Mouse (Mus musculus) midbrain, postnatal 0 days (tissue): ENCODE data around the gene Slc2a13. TPM values are rescaled to one million over a fixed set of nuclear protein-coding genes. Genes with fewer than 3 reads are reported as not detected.
A peak's percentile ranks its signal among the peaks of the same experiment; 100 is the strongest.

ENCODE experiments used
- ATAC-seq: fragments of 200-750 bp; cut with Nextera tagmentation; 2 replicates; pipeline ENCODE4 v1.8.0; 2017; ENCODE audit warnings: moderate number of reproducible peaks, mild to moderate bottlenecking, moderate TSS enrichment, moderate library complexity; ENCODE audit not compliant: low FRiP score
- DNase-seq: peaks from one replicate; pipeline ENCODE4 v3.0.0-alpha.2; 2015; ENCODE audit warnings: low spot score
- H3K27ac ChIP-seq: fragments of 300-500 bp; sonication (generic); 2 replicates; pipeline ENCODE4 v1.5.1; 2014; ENCODE audit warnings: low read depth, mild to moderate bottlenecking, low read length, mixed read lengths
- H3K27me3 ChIP-seq: fragments of 300-500 bp; sonication (generic); 2 replicates; pipeline ENCODE4 v1.6.1; 2014; ENCODE audit warnings: low read length, control low read depth, mixed read lengths; ENCODE audit not compliant: insufficient read depth
- H3K36me3 ChIP-seq: fragments of 300-500 bp; sonication (generic); 2 replicates; pipeline ENCODE4 v1.6.1; 2014; ENCODE audit warnings: low read length, control low read depth, mixed read lengths; ENCODE audit not compliant: insufficient read depth
- H3K4me1 ChIP-seq: fragments of 300-500 bp; sonication (generic); 2 replicates; pipeline ENCODE4 v1.6.1; 2014; ENCODE audit warnings: mild to moderate bottlenecking, control low read depth, antibody characterized with exemption, low read length, mixed read lengths; ENCODE audit not compliant: insufficient read depth
- H3K4me2 ChIP-seq: fragments of 300-500 bp; sonication (generic); 2 replicates; pipeline ENCODE4 v1.6.1; 2014; ENCODE audit warnings: low read depth, mild to moderate bottlenecking, low read length, mixed read lengths; ENCODE audit not compliant: poor library complexity, severe bottlenecking
- H3K4me3 ChIP-seq: fragments of 300-500 bp; sonication (generic); 2 replicates; pipeline ENCODE4 v1.5.1; 2014; ENCODE audit warnings: low read depth, mild to moderate bottlenecking, low read length, moderate library complexity
- H3K9ac ChIP-seq: fragments of 300-500 bp; sonication (generic); replicated peaks from 2 replicates; pipeline ENCODE4 v1.6.1; 2014; ENCODE audit warnings: mild to moderate bottlenecking, low read length, moderate library complexity, mixed read lengths; ENCODE audit not compliant: poor library complexity, severe bottlenecking
- H3K9me3 ChIP-seq: fragments of 300-500 bp; sonication (generic); 2 replicates; pipeline ENCODE4 v1.6.1; 2016; ENCODE audit warnings: low read length, control low read depth
- CTCF ChIP-seq: IDR thresholded peaks from 2 replicates; pipeline ENCODE4 v1.5.1; 2016; ENCODE audit warnings: antibody characterized with exemption, mild to moderate bottlenecking
- WGBS: fragments of 180-500 bp; shearing (Covaris S2); extraction: QIAGEN DNeasy Blood & Tissue Kit; methylation state at CpG from one replicate; pipeline ENCODE4 v1.1.7; 2014; 5-methylcytosine and 5-hydroxymethylcytosine counted together
- polyA plus RNA-seq: library from polyadenylated mRNA; unstranded; fragments of >200 nt; fragmentation: Nextera tagmentation; extraction: Ambion mirVana; gene quantifications from 2 replicates; pipeline ENCODE4 v1.2.1, GENCODE M21; 2015
- total RNA-seq: library from RNA; depleted of rRNA; stranded (reverse); fragments of >200 nt; gene quantifications from 2 replicates; pipeline ENCODE4 v1.2.3, GENCODE M21; 2014

Gene Slc2a13
- total and polyA plus RNA-seq, 2 experiments from 2014 or later, result 3.3 to 29.2 TPM

DNA sequence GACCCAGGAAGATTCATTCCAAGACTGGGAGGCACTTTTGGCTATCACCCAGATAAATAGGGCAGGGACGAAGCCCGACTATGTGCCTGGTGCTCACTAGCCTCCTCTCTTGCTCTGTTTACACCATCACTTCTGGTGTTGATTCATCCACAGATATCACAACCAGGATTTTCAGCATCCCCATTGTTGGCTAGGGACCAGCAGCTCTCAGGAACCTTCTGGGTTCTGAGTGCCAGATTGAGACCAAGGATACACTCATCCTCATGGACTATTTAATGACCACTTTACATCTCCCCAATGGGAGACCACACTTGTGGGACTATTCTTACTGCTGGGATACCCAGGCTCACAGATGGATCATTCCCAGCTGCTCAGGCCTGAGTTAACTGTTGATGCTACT is 46.2 kb downstream of the Slc2a13 start:
- Histone ChIP-seq H3K9me3 (no peaks in the 10 kb centered on the region), H3K36me3 (no peaks in the 10 kb centered on the region), H3K27me3 (no peaks in the 10 kb centered on the region), H3K4me1 (peaks cover 3% of the 10 kb centered on the region), H3K9ac (no peak overlapping the region), H3K4me2 (no peak overlapping the region), H3K4me3 (no peak overlapping the region), H3K27ac (no peak overlapping the region)
- DNase-seq (no peak), ATAC-seq (no peak)
- WGBS, result 88% methylated on average over 2 of the region's 2 CpGs
- no peak for TF ChIP-seq CTCF

- Histone ChIP-seq H3K27ac (no peak overlapping the region), H3K4me1 (peaks cover 3% of the 10 kb centered on the region), H3K4me2 (no peak overlapping the region), H3K9me3 (no peaks in the 10 kb centered on the region), H3K9ac (no peak overlapping the region), H3K36me3 (no peaks in the 10 kb centered on the region), H3K4me3 (no peak overlapping the region), H3K27me3 (no peaks in the 10 kb centered on the region)
- no peak for TF ChIP-seq CTCF
- no peak for DNase-seq
- WGBS, result 90% methylated on average over 3 of the region's 3 CpGs
- no peak for ATAC-seq
Measured at GRCm38 (mm10) chr15:91526166-91526565, 46.9 kb downstream of the Slc2a13 start.

DNA sequence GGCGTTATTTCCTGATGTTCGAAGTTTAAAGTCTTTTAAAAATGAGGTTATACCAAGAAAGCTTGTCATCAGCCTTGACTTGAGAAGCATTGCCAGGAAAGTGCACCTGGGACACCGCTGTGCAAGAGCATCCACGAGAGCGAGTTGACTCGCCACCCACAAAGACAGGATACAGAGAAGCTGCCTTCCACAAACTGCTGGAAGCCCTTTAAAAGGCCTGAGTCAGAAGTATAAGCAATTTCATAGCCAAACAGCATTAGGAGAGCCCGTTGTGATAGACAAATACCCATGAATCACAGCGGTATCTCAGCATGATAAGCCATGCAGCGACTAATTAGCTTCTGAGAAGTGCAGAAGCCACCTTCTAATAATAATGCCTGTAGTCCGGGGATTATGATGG is 48.6 kb downstream of the Slc2a13 start:
- DNase-seq (peak; percentile 40), ATAC-seq (no peak)
- Histone ChIP-seq H3K9ac (no peak overlapping the region), H3K4me3 (no peak overlapping the region), H3K27ac (no peak overlapping the region), H3K4me1 (peaks cover 3% of the 10 kb centered on the region), H3K4me2 (no peak overlapping the region), H3K27me3 (no peaks in the 10 kb centered on the region), H3K9me3 (no peaks in the 10 kb centered on the region), H3K36me3 (no peaks in the 10 kb centered on the region)
- WGBS, result 58% methylated on average over 10 of the region's 10 CpGs
- no peak for TF ChIP-seq CTCF

DNA sequence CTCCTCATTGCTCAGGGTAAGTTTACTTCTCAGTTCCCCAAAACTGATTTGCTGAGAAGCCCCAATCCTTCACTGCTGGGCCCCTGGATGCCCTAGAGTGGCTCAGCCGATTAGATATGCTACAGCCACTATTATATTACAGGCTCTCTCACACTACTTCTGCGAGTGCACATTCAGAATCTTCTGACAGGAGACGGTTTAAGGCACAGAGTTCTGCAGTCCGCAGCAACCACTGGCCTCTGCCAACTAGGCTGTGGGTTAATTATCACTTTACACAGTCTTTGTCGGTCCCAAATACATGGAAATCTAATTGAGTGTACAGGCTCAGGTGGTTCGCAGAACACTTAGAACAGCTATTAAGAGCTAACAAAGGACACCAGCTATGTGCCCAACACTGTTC is 69.8 kb downstream of the Slc2a13 start:
- Histone ChIP-seq H3K27me3 (no peaks in the 10 kb centered on the region), H3K4me2 (no peak overlapping the region), H3K27ac (no peak overlapping the region), H3K4me3 (no peak overlapping the region), H3K9me3 (no peaks in the 10 kb centered on the region), H3K9ac (no peak overlapping the region), H3K4me1 (no peaks in the 10 kb centered on the region), H3K36me3 (no peaks in the 10 kb centered on the region)
- DNase-seq (peak; percentile 50), ATAC-seq (no peak)
- 43% methylated on average over 6 of the region's 6 CpGs for WGBS
- TF ChIP-seq CTCF, result no peak

DNA sequence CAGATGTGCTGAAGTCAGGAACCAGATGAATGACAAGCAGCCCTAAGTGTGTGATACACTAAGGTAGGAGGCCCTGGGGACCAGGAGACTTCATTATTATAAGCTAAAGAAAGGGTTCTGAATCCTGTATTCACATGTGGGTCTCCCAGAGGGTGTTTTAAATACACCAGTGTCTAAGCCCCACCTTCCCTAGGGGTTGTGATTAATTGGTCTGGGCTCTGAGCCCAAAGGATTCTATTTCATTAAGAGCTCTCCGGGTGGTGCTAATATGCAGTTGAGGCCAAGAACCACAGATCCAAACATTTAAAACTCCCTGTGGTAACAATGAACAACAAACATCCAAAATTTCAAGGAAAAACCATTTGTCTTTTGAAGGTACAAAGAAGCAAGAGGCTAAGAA is 70.4 kb downstream of the Slc2a13 start:
- Histone ChIP-seq H3K27ac (no peak overlapping the region), H3K4me1 (no peaks in the 10 kb centered on the region), H3K36me3 (no peaks in the 10 kb centered on the region), H3K27me3 (no peaks in the 10 kb centered on the region), H3K4me2 (no peak overlapping the region), H3K9me3 (no peaks in the 10 kb centered on the region), H3K4me3 (no peak overlapping the region), H3K9ac (no peak overlapping the region)
- no peak for TF ChIP-seq CTCF
- ATAC-seq, result no peak
- peak; percentile 76 for DNase-seq
- 45% methylated on average over 1 of the region's 1 CpGs for WGBS

- H3K36me3 ChIP-seq, result no peaks in the 10 kb centered on the region
- no peak overlapping the region for H3K4me2 ChIP-seq
- no peak overlapping the region for H3K9ac ChIP-seq
- H3K27ac ChIP-seq, result no peak overlapping the region
- TF ChIP-seq CTCF, result no peak
- ATAC-seq, result no peak
- H3K4me1 ChIP-seq, result no peaks in the 10 kb centered on the region
- no peaks in the 10 kb centered on the region for H3K9me3 ChIP-seq
- 81% methylated on average over 9 of the region's 9 CpGs for WGBS
- no peaks in the 10 kb centered on the region for H3K27me3 ChIP-seq
- no peak for DNase-seq
- H3K4me3 ChIP-seq, result no peak overlapping the region
Measured at GRCm38 (mm10) chr15:91502235-91502634, 70.8 kb downstream of the Slc2a13 start.
